Mouse (Mus musculus) ES-E14 (cell line): ENCODE measurements at regions not wholly inside any gene's neighbourhood (a gene's known extent, or its start where the extent isn't known, plus 50 kb on each side); places are given as distances from the start of the nearest gene placed in this dataset.

ENCODE experiments used
- DNase-seq: peaks from one replicate; pipeline ENCODE4 v3.0.0-alpha.2; 2013; ENCODE audit warnings: low read depth, low spot score
- H3K27ac ChIP-seq: 2 replicates; pipeline ENCODE4 v1.5.1; 2012; ENCODE audit warnings: low read depth, mild to moderate bottlenecking, low read length, moderate library complexity, mixed read lengths; ENCODE audit not compliant: poor library complexity, insufficient read depth, severe bottlenecking
- H3K36me3 ChIP-seq: 2 replicates; pipeline ENCODE4 v1.6.1; 2012; ENCODE audit warnings: mild to moderate bottlenecking, low read length, moderate library complexity, mixed read lengths; ENCODE audit not compliant: control insufficient read depth, poor library complexity, insufficient read depth, severe bottlenecking
- H3K4me1 ChIP-seq, 2 experiments: fragments of 150-350 bp in 1 of 2; sonication (generic) in 1 of 2; 2 replicates each; pipeline ENCODE4 v1.6.1; 2012; ENCODE audit warnings: low read length in 2 of 2, mild to moderate bottlenecking in 1 of 2, mixed read lengths in 1 of 2; ENCODE audit not compliant: control insufficient read depth in 2 of 2, insufficient read depth in 2 of 2, poor library complexity in 1 of 2
- H3K4me3 ChIP-seq, 2 experiments: fragments of 150-350 bp in 1 of 2; sonication (generic) in 1 of 2; 2 replicates each; pipeline ENCODE4 v1.5.1; 2012; ENCODE audit warnings: low read length in 2 of 2, low read depth in 1 of 2, mild to moderate bottlenecking in 1 of 2, mixed read lengths in 1 of 2; ENCODE audit not compliant: insufficient read depth in 1 of 2, poor library complexity in 1 of 2, severe bottlenecking in 1 of 2
- H3K9ac ChIP-seq: 2 replicates; pipeline ENCODE4 v1.6.1; 2012; ENCODE audit warnings: low read depth, mild to moderate bottlenecking, low read length, mixed read lengths; ENCODE audit not compliant: poor library complexity, insufficient read depth, severe bottlenecking
- H3K9me3 ChIP-seq: fragments of 150-350 bp; sonication (generic); 2 replicates; pipeline ENCODE4 v1.6.1; 2012; ENCODE audit warnings: low read depth, mild to moderate bottlenecking, low read length; ENCODE audit not compliant: control insufficient read depth, insufficient read depth
- CHD2 ChIP-seq: IDR thresholded peaks from 2 replicates; pipeline ENCODE4 v1.6.1; 2014; ENCODE audit warnings: mild to moderate bottlenecking, low read depth, low read length, inconsistent platforms
- HCFC1 ChIP-seq: IDR thresholded peaks from 2 replicates; pipeline ENCODE4 v1.6.1; 2012; ENCODE audit warnings: low read length, inconsistent platforms, borderline replicate concordance; ENCODE audit not compliant: insufficient read depth
- MAFK ChIP-seq: IDR thresholded peaks from 2 replicates; pipeline ENCODE4 v1.6.1; 2014; ENCODE audit warnings: mild to moderate bottlenecking, low read depth, low read length, inconsistent platforms; ENCODE audit not compliant: insufficient read depth
- ZC3H11A ChIP-seq: IDR thresholded peaks from 2 replicates; pipeline ENCODE4 v1.6.1; 2012; ENCODE audit warnings: low read depth, mild to moderate bottlenecking, inconsistent platforms, low read length, borderline replicate concordance
- ZNF384 ChIP-seq: IDR thresholded peaks from 2 replicates; pipeline ENCODE4 v1.6.1; 2012; ENCODE audit warnings: low read depth, low read length, inconsistent platforms
- in situ Hi-C, 2 experiments: fragments of 600-800 bp; cut with MboI; formaldehyde crosslinking; loops; one replicate each; pipeline ENCODE4 v1.15.1; 2025; ENCODE audit warnings: low sequenced_read_pairs in 2 of 2, inconsistent platforms in 1 of 2; ENCODE audit not compliant: unreplicated experiment in 2 of 2

- Histone ChIP-seq H3K9me3 (no peaks in the 10 kb centered on the region), H3K27ac (no peak overlapping the region), H3K4me3 (no peak overlapping the region), H3K4me1 (no peaks in the 10 kb centered on the region), H3K36me3 (no peaks in the 10 kb centered on the region), H3K9ac (no peak overlapping the region)
- TF ChIP-seq MAFK (no peak), HCFC1 (no peak), ZNF384 (no peak), ZC3H11A (no peak), CHD2 (no peak)
- DNase-seq: no peak
- in situ Hi-C loops: no loop called here
These were observed 189.2 kb upstream of the Tank start for GRCm38 (mm10) chr2:61389207-61389606.

GRCm38 (mm10) chr2:61387561-61387960 lies 190.8 kb upstream of the Tank start:
- no peak for DNase-seq
- Histone ChIP-seq H3K4me3 (no peak overlapping the region), H3K4me1 (no peaks in the 10 kb centered on the region), H3K27ac (no peak overlapping the region), H3K9me3 (no peaks in the 10 kb centered on the region), H3K9ac (no peak overlapping the region), H3K36me3 (no peaks in the 10 kb centered on the region)
- in situ Hi-C loops: no loop called here
- TF ChIP-seq HCFC1 (no peak), MAFK (no peak), ZNF384 (no peak), ZC3H11A (no peak), CHD2 (no peak)

- no peak for DNase-seq
- no peak for TF ChIP-seq HCFC1
- TF ChIP-seq ZC3H11A: no peak
- no peak for TF ChIP-seq MAFK
- TF ChIP-seq ZNF384: no peak
- TF ChIP-seq CHD2: no peak
- H3K36me3 ChIP-seq: no peaks in the 10 kb centered on the region
- H3K27ac ChIP-seq: no peak overlapping the region
- H3K9ac ChIP-seq: no peak overlapping the region
- H3K9me3 ChIP-seq: no peaks in the 10 kb centered on the region
- H3K4me1 ChIP-seq: no peaks in the 10 kb centered on the region
- in situ Hi-C loops: no loop called here
- no peak overlapping the region for H3K4me3 ChIP-seq
These were observed 191.4 kb upstream of the Tank start for GRCm38 (mm10) chr2:61386966-61387365.

GRCm38 (mm10) chr2:61384467-61384866 lies 193.9 kb upstream of the Tank start:
- no peak for DNase-seq
- Histone ChIP-seq H3K36me3 (no peaks in the 10 kb centered on the region), H3K9ac (no peak overlapping the region), H3K27ac (no peak overlapping the region), H3K4me1 (no peaks in the 10 kb centered on the region), H3K4me3 (no peak overlapping the region), H3K9me3 (no peaks in the 10 kb centered on the region)
- in situ Hi-C loops: no loop called here
- no peak for TF ChIP-seq CHD2
- no peak for TF ChIP-seq ZC3H11A
- TF ChIP-seq ZNF384: no peak
- no peak for TF ChIP-seq MAFK
- no peak for TF ChIP-seq HCFC1

- in situ Hi-C loops: no loop called here
- Histone ChIP-seq H3K4me3 (no peak overlapping the region), H3K36me3 (no peaks in the 10 kb centered on the region), H3K4me1 (no peaks in the 10 kb centered on the region), H3K27ac (no peak overlapping the region), H3K9me3 (no peaks in the 10 kb centered on the region), H3K9ac (no peak overlapping the region)
- no peak for TF ChIP-seq ZNF384
- TF ChIP-seq HCFC1: no peak
- no peak for TF ChIP-seq MAFK
- TF ChIP-seq CHD2: no peak
- no peak for TF ChIP-seq ZC3H11A
- DNase-seq: no peak
These were observed 194.6 kb upstream of the Tank start for GRCm38 (mm10) chr2:61383744-61384295.
